Mouse (Mus musculus): Measurements from ENCODE around the gene Zswim9. TPM values are rescaled to one million over a fixed set of nuclear protein-coding genes. Genes with fewer than 3 reads are reported as not detected.
A peak's percentile ranks its signal among the peaks of the same experiment; 100 is the strongest.

Gene Zswim9
- polyA plus RNA-seq (2012; ENCODE audit: insufficient read depth, insufficient read length, low replicate concordance, missing spikeins) = not detected in 2 replicates

DNA sequence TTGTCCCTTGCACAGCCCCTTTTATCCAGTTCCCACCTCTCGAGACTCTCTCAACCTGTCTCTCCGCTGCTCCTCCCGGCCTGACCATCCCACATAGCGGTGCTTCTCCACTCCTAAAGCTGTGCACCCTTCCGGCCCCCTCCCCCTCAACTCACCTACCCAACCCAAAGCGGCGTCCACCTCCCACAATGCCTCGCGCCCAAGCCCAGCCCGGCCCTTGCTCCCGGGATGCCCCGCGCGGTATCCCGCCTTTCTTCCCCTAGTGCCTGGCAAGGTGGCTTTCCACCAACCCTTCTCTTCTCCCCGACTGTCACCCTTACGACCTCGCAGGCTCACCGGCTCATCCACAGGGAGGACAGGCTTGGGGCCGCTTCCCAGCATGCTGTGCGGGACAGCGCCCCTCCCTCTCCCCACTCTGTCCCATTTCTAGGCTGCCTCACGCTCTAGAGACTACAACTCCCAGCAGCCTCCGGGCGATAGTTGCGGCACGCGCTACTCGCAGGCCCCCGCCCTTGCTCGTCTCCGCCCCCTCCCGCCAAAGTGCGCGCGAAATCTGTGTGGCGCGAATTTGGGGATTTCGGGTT, at the start of gene Zswim9:
Gene Zswim9, minus strand, starts transcription at position 414 of the 584 bp plus-strand sequence.
- H3K27ac ChIP-seq (ENCODE audit: insufficient read depth, low read depth, low read length) = peak within 1 kb of the TSS; percentile 76
- TF ChIP-seq POLR2A (IDR thresholded peaks at IDR 0.05; ENCODE audit: insufficient read depth, low read depth, low read length) (0 out of 2 replicates have a peak, but pooled peaks have one; percentile 30), CTCF (IDR thresholded peaks at IDR 0.05; ENCODE audit: insufficient read depth, low read depth, low read length) (no peak)
- WGBS = under 1% methylated on average over 39 of the region's 39 CpGs
- H3K4me1 ChIP-seq (ENCODE audit: control insufficient read depth, insufficient read depth, low read length) = peaks cover 3% of the 10 kb centered on the region; the same call in 1 of the 2 replicates
- H3K4me3 ChIP-seq (ENCODE audit: insufficient read depth, low read depth, low read length) = peak within 1 kb of the TSS; percentile 68

DNA sequence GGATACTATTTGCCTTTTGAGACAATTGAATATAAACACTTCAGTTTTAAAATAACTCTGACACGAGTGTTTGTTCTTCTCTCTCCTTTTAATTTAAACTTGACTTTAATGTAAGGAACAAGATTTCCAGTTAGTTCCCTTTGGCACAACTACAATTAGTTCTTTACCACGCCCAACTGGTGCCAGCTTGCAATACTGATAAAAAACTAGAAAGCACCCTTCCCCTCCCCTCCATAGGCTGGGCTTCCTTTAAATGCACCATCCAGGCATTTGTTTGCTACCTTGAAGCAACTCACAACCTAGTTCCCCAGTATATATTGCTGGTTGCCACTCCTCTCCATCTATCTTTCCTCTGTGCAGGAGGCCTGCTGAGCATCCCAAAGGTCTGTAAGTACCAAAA, 45.8 kb upstream of the Zswim9 start, which contains the start of gene Pla2g4c:
Gene Pla2g4c, plus strand, starts transcription at position 340 of the 400 bp plus-strand sequence.
- Histone ChIP-seq H3K4me1 (ENCODE audit: control insufficient read depth, insufficient read depth, low read length) (no peaks in the 10 kb centered on the region), H3K4me3 (ENCODE audit: insufficient read depth, low read depth, low read length) (no peak within 1 kb of the TSS), H3K27ac (ENCODE audit: insufficient read depth, low read depth, low read length) (no peak within 1 kb of the TSS)
- no peak for TF ChIP-seq CTCF (IDR thresholded peaks at IDR 0.05; ENCODE audit: insufficient read depth, low read depth, low read length)
- no peak for TF ChIP-seq POLR2A (IDR thresholded peaks at IDR 0.05; ENCODE audit: insufficient read depth, low read depth, low read length)
- 56% methylated on average over 2 of the region's 2 CpGs for WGBS

DNA sequence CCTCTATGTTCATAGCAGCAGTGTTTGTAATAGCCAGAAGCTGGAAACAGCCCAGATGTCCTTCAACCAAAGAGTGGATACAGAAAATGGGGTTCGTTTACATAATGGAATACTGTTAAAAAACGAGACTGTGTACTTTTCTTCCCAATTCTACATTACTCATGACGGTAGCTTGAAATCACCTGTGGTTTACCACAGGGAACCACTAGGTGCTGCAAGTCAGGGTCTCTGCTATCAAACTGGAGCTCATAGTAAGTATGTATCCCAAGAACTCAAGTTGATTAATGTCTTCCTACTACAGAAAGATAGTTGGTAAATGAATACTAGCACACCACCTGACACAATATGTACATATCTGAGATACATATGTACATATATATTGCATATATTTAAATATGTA, 42.9 kb upstream of the Zswim9 start:
- WGBS = 84% methylated on average over 3 of the region's 3 CpGs

DNA sequence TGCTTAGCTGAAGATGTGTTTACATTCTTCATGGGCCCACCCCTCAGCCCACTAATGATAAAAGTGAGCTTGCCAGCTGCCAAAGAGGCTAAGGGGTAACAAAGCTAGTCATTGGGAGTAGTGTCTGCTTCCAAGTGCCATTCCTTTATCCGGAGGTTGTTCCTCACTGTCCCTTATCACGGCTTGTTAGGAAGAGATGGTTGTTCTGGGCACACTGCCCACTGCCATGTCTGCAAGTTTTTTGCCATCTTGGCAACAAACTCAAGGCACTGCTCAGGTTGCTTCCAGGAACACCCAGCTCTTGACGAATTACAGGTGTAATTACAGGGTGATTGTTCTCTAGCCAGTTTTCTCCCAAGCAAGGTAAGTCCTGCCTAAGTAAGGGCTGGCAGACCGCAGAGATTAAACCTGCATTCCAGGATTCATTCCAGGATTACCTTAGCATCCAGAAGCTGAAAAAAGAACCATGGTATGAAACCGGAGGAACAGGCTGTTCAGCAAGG, 35.6 kb upstream of the Zswim9 start:
- TF ChIP-seq POLR2A (IDR thresholded peaks at IDR 0.05; ENCODE audit: insufficient read depth, low read depth, low read length) (no peak), CTCF (IDR thresholded peaks at IDR 0.05; ENCODE audit: insufficient read depth, low read depth, low read length) (no peak)
- no peaks in the 10 kb centered on the region for H3K4me1 ChIP-seq (ENCODE audit: control insufficient read depth, insufficient read depth, low read length)
- H3K4me3 ChIP-seq (ENCODE audit: insufficient read depth, low read depth, low read length) = no peak overlapping the region
- H3K27ac ChIP-seq (ENCODE audit: insufficient read depth, low read depth, low read length) = no peak overlapping the region
- WGBS = 52% methylated on average over 5 of the region's 5 CpGs

More for the DNA sequence above, 42.9 kb upstream of the Zswim9 start:
- TF ChIP-seq CTCF (IDR thresholded peaks at IDR 0.05; ENCODE audit: insufficient read depth, low read depth, low read length) (no peak), POLR2A (IDR thresholded peaks at IDR 0.05; ENCODE audit: insufficient read depth, low read depth, low read length) (no peak)
- Histone ChIP-seq H3K4me3 (ENCODE audit: insufficient read depth, low read depth, low read length) (no peak overlapping the region), H3K27ac (ENCODE audit: insufficient read depth, low read depth, low read length) (no peak overlapping the region), H3K4me1 (ENCODE audit: control insufficient read depth, insufficient read depth, low read length) (no peaks in the 10 kb centered on the region)

- no peak overlapping the region for H3K4me3 ChIP-seq (ENCODE audit: insufficient read depth, low read depth, low read length)
- no peak for TF ChIP-seq CTCF (IDR thresholded peaks at IDR 0.05; ENCODE audit: insufficient read depth, low read depth, low read length)
- no peak overlapping the region for H3K27ac ChIP-seq (ENCODE audit: insufficient read depth, low read depth, low read length)
- WGBS = 96% methylated on average over 4 of the region's 4 CpGs
- no peaks in the 10 kb centered on the region for H3K4me1 ChIP-seq (ENCODE audit: control insufficient read depth, insufficient read depth, low read length)
Observed at GRCm38 (mm10) chr7:13311401-13311800, 32.9 kb upstream of the Zswim9 start.

GRCm38 (mm10) chr7:13310493-13311199, 32.1 kb upstream of the Zswim9 start:
- no peak overlapping the region for H3K4me3 ChIP-seq (ENCODE audit: insufficient read depth, low read depth, low read length)
- WGBS = 96% methylated on average over 6 of the region's 6 CpGs
- H3K4me1 ChIP-seq (ENCODE audit: control insufficient read depth, insufficient read depth, low read length) = no peaks in the 10 kb centered on the region
- TF ChIP-seq CTCF (IDR thresholded peaks at IDR 0.05; ENCODE audit: insufficient read depth, low read depth, low read length) = no peak
- H3K27ac ChIP-seq (ENCODE audit: insufficient read depth, low read depth, low read length) = no peak overlapping the region

DNA sequence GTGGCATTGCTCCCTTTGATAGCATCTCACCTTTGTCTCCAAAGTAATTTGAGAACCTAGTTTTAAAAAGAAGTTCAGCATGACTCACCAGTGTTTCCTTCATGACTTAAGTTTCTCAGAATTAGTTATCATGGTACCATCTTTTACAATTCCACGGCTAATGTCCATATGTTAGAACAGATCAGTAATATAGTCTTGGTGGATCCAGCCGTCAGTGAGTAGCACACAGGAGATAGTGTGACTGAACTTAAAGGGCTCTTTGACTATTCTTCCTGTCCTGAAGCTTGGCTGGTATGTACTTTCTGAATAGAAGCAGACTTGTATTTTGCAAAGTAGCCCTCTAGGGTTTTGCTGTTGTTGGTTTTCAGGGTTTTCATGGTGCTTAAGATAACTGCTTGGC, 30.9 kb upstream of the Zswim9 start:
- TF ChIP-seq POLR2A (IDR thresholded peaks at IDR 0.05; ENCODE audit: insufficient read depth, low read depth, low read length) (no peak), CTCF (IDR thresholded peaks at IDR 0.05; ENCODE audit: insufficient read depth, low read depth, low read length) (no peak)
- H3K4me3 ChIP-seq (ENCODE audit: insufficient read depth, low read depth, low read length) = no peak overlapping the region
- no peaks in the 10 kb centered on the region for H3K4me1 ChIP-seq (ENCODE audit: control insufficient read depth, insufficient read depth, low read length)
- H3K27ac ChIP-seq (ENCODE audit: insufficient read depth, low read depth, low read length) = no peak overlapping the region
- 84% methylated on average over 2 of the region's 2 CpGs for WGBS

DNA sequence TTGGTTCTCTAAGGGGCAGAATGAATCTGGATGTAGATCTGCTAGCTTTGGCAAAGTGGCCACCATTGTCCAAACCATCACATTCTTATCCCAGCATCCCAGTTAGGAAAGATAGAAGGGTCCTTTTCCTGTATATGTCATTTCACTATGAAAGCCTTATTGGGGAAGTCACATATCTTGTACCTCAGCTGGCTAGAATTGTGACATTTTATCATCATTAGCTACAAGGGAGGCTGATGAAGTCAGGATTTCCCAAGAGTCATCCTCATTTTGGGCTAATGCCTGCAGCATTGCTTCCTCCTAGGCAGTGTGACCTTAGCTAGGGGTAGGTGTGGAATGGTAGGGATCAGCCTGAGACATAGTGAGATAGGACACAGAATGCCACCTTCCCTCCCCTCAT, 24.9 kb upstream of the Zswim9 start:
- TF ChIP-seq POLR2A (IDR thresholded peaks at IDR 0.05; ENCODE audit: insufficient read depth, low read depth, low read length) (no peak), CTCF (IDR thresholded peaks at IDR 0.05; ENCODE audit: insufficient read depth, low read depth, low read length) (no peak)

DNA sequence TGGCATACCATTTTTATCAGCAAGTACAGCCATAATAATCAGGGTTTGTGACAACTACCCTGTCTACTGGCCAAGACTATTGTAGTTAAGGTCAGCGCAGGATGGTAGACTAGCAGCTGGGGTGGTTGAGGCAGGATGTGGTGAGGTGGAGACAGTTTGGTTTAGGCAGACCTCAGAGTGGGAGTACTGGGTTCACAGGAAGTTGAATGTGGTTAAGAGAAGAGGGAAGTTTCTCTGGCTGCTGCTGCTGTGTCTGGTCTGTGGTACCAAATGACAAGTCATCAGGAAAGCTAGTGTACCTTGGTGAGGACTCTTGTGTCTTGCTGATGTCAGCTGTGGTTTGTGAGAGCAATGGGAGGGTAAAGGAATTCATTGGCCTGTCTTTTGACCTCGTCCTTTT, 24.3 kb upstream of the Zswim9 start:
- WGBS = 94% methylated on average over 2 of the region's 2 CpGs
- no peak overlapping the region for H3K27ac ChIP-seq (ENCODE audit: insufficient read depth, low read depth, low read length)
- TF ChIP-seq POLR2A (IDR thresholded peaks at IDR 0.05; ENCODE audit: insufficient read depth, low read depth, low read length) (no peak), CTCF (IDR thresholded peaks at IDR 0.05; ENCODE audit: insufficient read depth, low read depth, low read length) (no peak)
- no peak overlapping the region for H3K4me3 ChIP-seq (ENCODE audit: insufficient read depth, low read depth, low read length)
- H3K4me1 ChIP-seq (ENCODE audit: control insufficient read depth, insufficient read depth, low read length) = no peaks in the 10 kb centered on the region

More for the DNA sequence above, 24.9 kb upstream of the Zswim9 start:
- H3K4me1 ChIP-seq (ENCODE audit: control insufficient read depth, insufficient read depth, low read length) = no peaks in the 10 kb centered on the region
- H3K4me3 ChIP-seq (ENCODE audit: insufficient read depth, low read depth, low read length) = no peak overlapping the region
- no peak overlapping the region for H3K27ac ChIP-seq (ENCODE audit: insufficient read depth, low read depth, low read length)

Measured in olfactory bulb, adult 2 months (tissue).